Mouse (Mus musculus): ENCODE data around the gene 6030408B16Rik.
"Not testable (repeated sequence)": the region's sequence is repeated elsewhere in the genome, so short reads cannot be mapped to it uniquely, and the experiment has no call there.

Gene 6030408B16Rik

GRCm38 (mm10) chr15:101321126-101321525 lies 28.1 kb downstream of the 6030408B16Rik start:
- no peak for DNase-seq (ENCODE audit: low read depth, low spot score)

- no peak for DNase-seq (ENCODE audit: low read depth, low spot score)
Observed at GRCm38 (mm10) chr15:101322106-101322505, 29.1 kb downstream of the 6030408B16Rik start.

- no peak for DNase-seq (ENCODE audit: low read depth, low spot score)
Observed at GRCm38 (mm10) chr15:101322640-101323039, 29.6 kb downstream of the 6030408B16Rik start.

GRCm38 (mm10) chr15:101323511-101323910 lies 30.5 kb downstream of the 6030408B16Rik start:
- no peak for DNase-seq (ENCODE audit: low read depth, low spot score)

- not testable (repeated sequence) for DNase-seq (ENCODE audit: low read depth, low spot score)
Observed at GRCm38 (mm10) chr15:101324409-101324808, 31.4 kb downstream of the 6030408B16Rik start.

- DNase-seq (ENCODE audit: low read depth, low spot score): no peak
Observed at GRCm38 (mm10) chr15:101325991-101326534, 33.1 kb downstream of the 6030408B16Rik start.

GRCm38 (mm10) chr15:101327282-101327681 lies 34.3 kb downstream of the 6030408B16Rik start:
- DNase-seq (ENCODE audit: low read depth, low spot score): peak; percentile 89

- DNase-seq (ENCODE audit: low read depth, low spot score): no peak
Observed at GRCm38 (mm10) chr15:101328876-101329563, 36.0 kb downstream of the 6030408B16Rik start.

- no peak for DNase-seq (ENCODE audit: low read depth, low spot score)
Observed at GRCm38 (mm10) chr15:101329564-101329892, 36.5 kb downstream of the 6030408B16Rik start.

GRCm38 (mm10) chr15:101331090-101331489 lies 38.1 kb downstream of the 6030408B16Rik start:
- DNase-seq (ENCODE audit: low read depth, low spot score): no peak

- DNase-seq (ENCODE audit: low read depth, low spot score): no peak
Observed at GRCm38 (mm10) chr15:101332370-101332769, 39.4 kb downstream of the 6030408B16Rik start.

GRCm38 (mm10) chr15:101333165-101333564 lies 40.2 kb downstream of the 6030408B16Rik start:
- DNase-seq (ENCODE audit: low read depth, low spot score): no peak

- DNase-seq (ENCODE audit: low read depth, low spot score): no peak
Observed at GRCm38 (mm10) chr15:101333648-101334047, 40.6 kb downstream of the 6030408B16Rik start.

GRCm38 (mm10) chr15:101336474-101337174 lies 43.6 kb downstream of the 6030408B16Rik start:
- DNase-seq (ENCODE audit: low read depth, low spot score): no peak

- DNase-seq (ENCODE audit: low read depth, low spot score): no peak
Observed at GRCm38 (mm10) chr15:101338359-101338758, 45.3 kb downstream of the 6030408B16Rik start.

- peak; percentile 71 for DNase-seq (ENCODE audit: low read depth, low spot score)
Observed at GRCm38 (mm10) chr15:101339537-101339936, 46.5 kb downstream of the 6030408B16Rik start.

GRCm38 (mm10) chr15:101341797-101342515 lies 48.9 kb downstream of the 6030408B16Rik start:
- DNase-seq (ENCODE audit: low read depth, low spot score): no peak

Measured in skeletal muscle tissue, adult 2 months (tissue).